Mouse (Mus musculus) CH12.LX (cell line): ENCODE measurements around the gene Col15a1. TPM values are rescaled to one million over a fixed set of nuclear protein-coding genes. Genes with fewer than 3 reads are reported as not detected.

Experiments
- DNase-seq: peaks from one replicate; pipeline ENCODE4 v3.0.0-alpha.2; 2013; ENCODE audit errors: extremely low read depth
- H3K27ac ChIP-seq: 2 replicates; pipeline ENCODE4 v1.5.1; 2012; ENCODE audit warnings: low read depth, mild to moderate bottlenecking, control low read depth, moderate library complexity; ENCODE audit not compliant: insufficient read depth
- H3K27me3 ChIP-seq: replicated peaks from 2 replicates; pipeline ENCODE3; 2012; ENCODE audit warnings: inconsistent platforms
- H3K36me3 ChIP-seq, 2 experiments: replicated peaks in 1 of 2; 2 replicates each; pipeline versions ENCODE3 to v1.6.1; 2012; ENCODE audit warnings: inconsistent platforms in 1 of 2, low read length in 1 of 2, mild to moderate bottlenecking in 1 of 2, mixed read lengths in 1 of 2, moderate library complexity in 1 of 2; ENCODE audit not compliant: control insufficient read depth in 1 of 2, insufficient read depth in 1 of 2
- H3K4me1 ChIP-seq, 2 experiments: 2 replicates each; pipeline ENCODE4 v1.6.1; 2012; ENCODE audit warnings: inconsistent platforms in 1 of 2, moderate library complexity in 1 of 2; ENCODE audit not compliant: insufficient read depth in 2 of 2, control insufficient read depth in 1 of 2
- H3K4me2 ChIP-seq: 2 replicates; pipeline ENCODE4 v1.6.1; 2012; ENCODE audit warnings: low read depth, mild to moderate bottlenecking, control low read depth; ENCODE audit not compliant: poor library complexity, insufficient read depth, severe bottlenecking
- H3K4me3 ChIP-seq, 3 experiments: fragments of 150-350 bp in 1 of 3; sonication (generic) in 1 of 3; replicated peaks in 1 of 3; 2 replicates each; pipeline versions ENCODE3 to v1.5.1; 2011 to 2012; ENCODE audit warnings: low read depth in 2 of 3, low read length in 2 of 3, mild to moderate bottlenecking in 2 of 3, moderate library complexity in 2 of 3, control low read depth in 1 of 3, improper control_type of control experiment in 1 of 3, inconsistent platforms in 1 of 3, mixed read lengths in 1 of 3; ENCODE audit not compliant: poor library complexity in 1 of 3
- H3K79me2 ChIP-seq: replicated peaks from 2 replicates; pipeline ENCODE4 v1.6.1; 2012; ENCODE audit warnings: mild to moderate bottlenecking, moderate library complexity; ENCODE audit not compliant: control insufficient read depth, poor library complexity, insufficient read depth, severe bottlenecking; ENCODE audit errors: extremely low read depth
- H3K9ac ChIP-seq: 2 replicates; pipeline ENCODE4 v1.6.1; 2012; ENCODE audit warnings: low read depth, mild to moderate bottlenecking, control low read depth, moderate library complexity; ENCODE audit not compliant: insufficient read depth
- H3K9me3 ChIP-seq: replicated peaks from 2 replicates; pipeline ENCODE3; 2012; ENCODE audit warnings: low read length, inconsistent platforms, mixed read lengths
- CHD1 ChIP-seq: IDR thresholded peaks from 2 replicates; pipeline ENCODE4 v1.6.1; 2012; ENCODE audit warnings: low read depth, low read length, improper control_type of control experiment, inconsistent platforms
- CHD2 ChIP-seq: IDR thresholded peaks from 2 replicates; pipeline ENCODE4 v1.6.1; 2011; ENCODE audit warnings: low read length, improper control_type of control experiment
- ELF1 ChIP-seq: IDR thresholded peaks from 2 replicates; pipeline ENCODE4 v1.6.1; 2014; ENCODE audit warnings: low read depth, mild to moderate bottlenecking, inconsistent platforms, low read length, improper control_type of control experiment
- JUN ChIP-seq: IDR thresholded peaks from 2 replicates; pipeline ENCODE4 v1.6.1; 2011; ENCODE audit warnings: low read depth, mild to moderate bottlenecking, low read length, improper control_type of control experiment, moderate library complexity; ENCODE audit not compliant: insufficient read depth
- MAFK ChIP-seq: IDR thresholded peaks from 2 replicates; pipeline ENCODE4 v1.6.1; 2011; ENCODE audit warnings: low read length, improper control_type of control experiment; ENCODE audit not compliant: insufficient replicate concordance
- MAX ChIP-seq: IDR thresholded peaks from 2 replicates; pipeline ENCODE4 v1.6.1; 2011; ENCODE audit warnings: low read length, improper control_type of control experiment
- MEF2A ChIP-seq: IDR thresholded peaks from 2 replicates; pipeline ENCODE4 v1.6.1; 2014; ENCODE audit warnings: low read depth, mild to moderate bottlenecking, inconsistent platforms, low read length, improper control_type of control experiment, borderline replicate concordance
- NRF1 ChIP-seq: IDR thresholded peaks from 2 replicates; pipeline ENCODE4 v1.6.1; 2014; ENCODE audit warnings: low read depth, mild to moderate bottlenecking, inconsistent platforms, low read length, improper control_type of control experiment, moderate library complexity
- PAX5 ChIP-seq: IDR thresholded peaks from 2 replicates; pipeline ENCODE4 v1.6.1; 2012; ENCODE audit warnings: low read length, inconsistent platforms, mixed read lengths
- POLR2A ChIP-seq: IDR thresholded peaks from 2 replicates; pipeline ENCODE4 v1.6.1; 2011; ENCODE audit warnings: low read depth, mild to moderate bottlenecking, improper control_type of control experiment, low read length
- RCOR1 ChIP-seq: conservative IDR thresholded peaks from 2 replicates; pipeline ENCODE4 v1.6.1; 2012; ENCODE audit warnings: low read depth, mild to moderate bottlenecking, inconsistent platforms, low read length, improper control_type of control experiment
- TCF12 ChIP-seq: IDR thresholded peaks from 2 replicates; pipeline ENCODE4 v1.6.1; 2014; ENCODE audit warnings: low read depth, mild to moderate bottlenecking, inconsistent platforms, low read length, improper control_type of control experiment
- USF2 ChIP-seq: conservative IDR thresholded peaks from 2 replicates; pipeline ENCODE4 v1.6.1; 2011; ENCODE audit warnings: low read depth, low read length, improper control_type of control experiment
- ZC3H11A ChIP-seq: IDR thresholded peaks from 2 replicates; pipeline ENCODE4 v1.6.1; 2012; ENCODE audit warnings: low read depth, mild to moderate bottlenecking, inconsistent platforms, low read length, improper control_type of control experiment
- ZKSCAN1 ChIP-seq: IDR thresholded peaks from 2 replicates; pipeline ENCODE4 v1.6.1; 2012; ENCODE audit warnings: low read depth, inconsistent platforms, low read length, improper control_type of control experiment, borderline replicate concordance
- dilution Hi-C: fragments of 300-500 bp; cut with MboI; formaldehyde crosslinking; loops from 2 replicates; pipeline ENCODE4 v1.14.3; 2020; ENCODE audit warnings: low sequenced_read_pairs; ENCODE audit not compliant: extremely low pct_unique_long_range_greater_than_20kb, extremely low pct_ligation_motif_present
- in situ Hi-C: fragments of 300-500 bp; cut with MboI; formaldehyde crosslinking; loops from 3 replicates; pipeline ENCODE4 v1.14.3; 2019; ENCODE audit warnings: low sequenced_read_pairs, low pct_ligation_motif_present, low pct_unique_long_range_greater_than_20kb, mixed read lengths
- polyA plus RNA-seq: library from polyadenylated mRNA; unstranded; fragments of >175 nt; gene quantifications from 2 replicates; pipeline ENCODE4 v1.2.1, GENCODE M21; 2012; ENCODE audit warnings: low read depth; ENCODE audit not compliant: insufficient read length
- total RNA-seq, 2 experiments: library from RNA; depleted of rRNA; stranded (reverse); fragments of 300-350 nt in 1 of 2; fragments of >200 nt in 1 of 2; gene quantifications; 2 replicates each; pipeline ENCODE4 v1.2.3; 2012 to 2014

Col15a1 gene
- total and polyA plus RNA-seq, 3 experiments, result 0.08 to 2.2 (median 0.68) TPM

DNA sequence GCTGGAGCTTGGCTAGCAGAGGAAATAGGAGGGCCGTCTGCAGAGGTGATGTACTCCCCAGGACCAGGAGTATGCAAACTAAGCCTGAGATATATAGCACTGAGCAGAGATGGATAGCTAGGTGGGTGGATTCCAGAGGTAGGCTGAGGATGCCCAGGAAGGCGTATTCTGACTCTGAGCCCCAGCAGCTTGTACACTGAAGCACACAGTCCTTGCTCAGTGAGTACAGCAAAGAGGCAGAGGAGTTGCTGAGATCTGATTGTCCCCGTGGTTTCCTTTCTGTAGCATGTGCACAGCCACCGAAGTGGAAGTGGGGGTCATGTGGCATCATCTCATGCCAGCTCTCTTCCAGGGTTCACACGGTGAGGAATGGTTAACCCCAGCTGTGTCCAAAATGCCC is 54.0 kb downstream of the Col15a1 start:
- Histone ChIP-seq H3K27ac (no peak overlapping the region), H3K36me3 (no peaks in the 10 kb centered on the region), H3K79me2 (no peaks in the 10 kb centered on the region), H3K4me2 (no peak overlapping the region), H3K4me3 (no peak overlapping the region), H3K9ac (no peak overlapping the region), H3K9me3 (no peaks in the 10 kb centered on the region), H3K27me3 (no peaks in the 10 kb centered on the region), H3K4me1 (peaks cover 2 to 30% of the 10 kb centered on the region in 2 experiments; a peak in 3 of 4 replicates)
- no peak for DNase-seq
- dilution Hi-C loops, result no loop called here
- TF ChIP-seq CHD1 (no peak), PAX5 (no peak), RCOR1 (no peak), POLR2A (no peak), MAFK (no peak), ZKSCAN1 (no peak), MAX (no peak)
- in situ Hi-C loops, result no loop called here

GRCm38 (mm10) chr4:47265555-47265954 is 57.6 kb downstream of the Col15a1 start:
- no peak overlapping the region for H3K4me2 ChIP-seq
- H3K79me2 ChIP-seq, result no peaks in the 10 kb centered on the region
- dilution Hi-C loops, result no loop called here
- peaks cover 2 to 28% of the 10 kb centered on the region in 2 experiments; a peak in 3 of 4 replicates for H3K4me1 ChIP-seq
- H3K27me3 ChIP-seq, result no peaks in the 10 kb centered on the region
- in situ Hi-C loops, result no loop called here
- H3K9ac ChIP-seq, result no peak overlapping the region
- no peaks in the 10 kb centered on the region for H3K9me3 ChIP-seq
- H3K27ac ChIP-seq, result no peak overlapping the region
- H3K36me3 ChIP-seq, result no peaks in the 10 kb centered on the region
- no peak for DNase-seq
- TF ChIP-seq ZC3H11A (no peak), ELF1 (no peak)
- H3K4me3 ChIP-seq, result no peak overlapping the region

- Histone ChIP-seq H3K36me3 (no peaks in the 10 kb centered on the region), H3K4me1 (peaks cover 0 to 34% of the 10 kb centered on the region in 2 experiments; a peak in 2 of 4 replicates), H3K27me3 (no peaks in the 10 kb centered on the region), H3K4me3 (no peak overlapping the region), H3K4me2 (no peak overlapping the region), H3K9me3 (no peaks in the 10 kb centered on the region), H3K9ac (no peak overlapping the region), H3K79me2 (no peaks in the 10 kb centered on the region), H3K27ac (no peak overlapping the region)
- in situ Hi-C loops, result no loop called here
- dilution Hi-C loops, result no loop called here
- TF ChIP-seq ELF1 (no peak), RCOR1 (no peak), MEF2A (no peak), POLR2A (no peak), JUN (no peak), CHD2 (no peak), CHD1 (no peak), NRF1 (no peak), PAX5 (no peak), ZKSCAN1 (no peak), TCF12 (no peak), USF2 (no peak)
- DNase-seq, result no peak
Observed at GRCm38 (mm10) chr4:47272452-47273130, 64.6 kb downstream of the Col15a1 start.
